Mouse (Mus musculus) forebrain, postnatal 0 days (tissue): Measurements from ENCODE around the gene Hexdc. TPM values are rescaled to one million over a fixed set of nuclear protein-coding genes. Genes with fewer than 3 reads are reported as not detected.
A peak's percentile ranks its signal among the peaks of the same experiment; 100 is the strongest.

ENCODE experiments used
- ATAC-seq: fragments of 200-750 bp; cut with Nextera tagmentation; 2 replicates; pipeline ENCODE4 v1.8.0; 2017; ENCODE audit warnings: mild to moderate bottlenecking, moderate library complexity
- DNase-seq: peaks from one replicate; pipeline ENCODE4 v3.0.0-alpha.2; 2015
- H3K27ac ChIP-seq: fragments of 300-500 bp; sonication (generic); 2 replicates; pipeline ENCODE4 v1.5.1; 2014; ENCODE audit warnings: low read depth, mild to moderate bottlenecking, antibody characterized with exemption, low read length, moderate library complexity, mixed read lengths
- H3K27me3 ChIP-seq: fragments of 300-500 bp; sonication (generic); 2 replicates; pipeline ENCODE4 v1.6.1; 2014; ENCODE audit warnings: mild to moderate bottlenecking, low read length, mixed read lengths; ENCODE audit not compliant: insufficient read depth
- H3K36me3 ChIP-seq: fragments of 300-500 bp; sonication (generic); 2 replicates; pipeline ENCODE4 v1.6.1; 2014; ENCODE audit warnings: mild to moderate bottlenecking, moderate library complexity; ENCODE audit not compliant: insufficient read depth
- H3K4me1 ChIP-seq: fragments of 300-500 bp; sonication (generic); 2 replicates; pipeline ENCODE4 v1.6.1; 2014; ENCODE audit warnings: antibody characterized with exemption; ENCODE audit not compliant: insufficient read depth
- H3K4me2 ChIP-seq: fragments of 300-500 bp; sonication (generic); 2 replicates; pipeline ENCODE4 v1.6.1; 2014; ENCODE audit warnings: low read depth, mild to moderate bottlenecking, moderate library complexity
- H3K4me3 ChIP-seq: fragments of 300-500 bp; sonication (generic); 2 replicates; pipeline ENCODE4 v1.5.1; 2014; ENCODE audit warnings: low read depth, low read length, mixed read lengths
- H3K9ac ChIP-seq: fragments of 300-500 bp; sonication (generic); 2 replicates; pipeline ENCODE4 v1.6.1; 2014; ENCODE audit warnings: mild to moderate bottlenecking
- H3K9me3 ChIP-seq: fragments of 300-500 bp; sonication (generic); 2 replicates; pipeline ENCODE4 v1.6.1; 2016; ENCODE audit warnings: low read length
- CTCF ChIP-seq: sonication (generic); IDR thresholded peaks from 2 replicates; pipeline ENCODE4 v1.5.1; 2016; ENCODE audit warnings: antibody characterized with exemption, control low read depth, low read depth
- WGBS: fragments of 180-500 bp; shearing (Covaris S2); extraction: QIAGEN DNeasy Blood & Tissue Kit; methylation state at CpG from one replicate; pipeline ENCODE4 v1.1.7; 2014; 5-methylcytosine and 5-hydroxymethylcytosine counted together
- polyA plus RNA-seq: library from polyadenylated mRNA; unstranded; fragments of >200 nt; fragmentation: Nextera tagmentation; extraction: Ambion mirVana; gene quantifications from 2 replicates; pipeline ENCODE4 v1.2.1, GENCODE M21; 2015
- total RNA-seq: library from RNA; depleted of rRNA; stranded (reverse); fragments of >200 nt; gene quantifications from 2 replicates; pipeline ENCODE4 v1.2.3, GENCODE M21; 2014; rRNA removed

Gene Hexdc
- total and polyA plus RNA-seq, 2 experiments from 2014 or later = 24.1 to 77.0 TPM

GRCm38 (mm10) chr11:121261074-121261473 is 56.8 kb downstream of the Hexdc start:
- Histone ChIP-seq H3K4me1 (peaks cover 20% of the 10 kb centered on the region), H3K27ac (no peak overlapping the region), H3K36me3 (peaks cover 16% of the 10 kb centered on the region), H3K9me3 (no peaks in the 10 kb centered on the region), H3K27me3 (no peaks in the 10 kb centered on the region), H3K4me2 (peak overlapping the region; percentile 92), H3K4me3 (peak overlapping the region; percentile 88), H3K9ac (peak overlapping the region; percentile 93)
- no peak for ATAC-seq
- 31% methylated on average over 2 of the region's 2 CpGs for WGBS
- no peak for DNase-seq
- TF ChIP-seq CTCF = no peak

Other genes starting within 250 kb of the Hexdc start
- gene Csnk1d, start 213.1 kb upstream of the Hexdc start, total RNA-seq = 77.9 and 107 TPM in 2 replicates
- 84.8 and 108 TPM in 2 replicates for gene Csnk1d, start 213.1 kb upstream of the Hexdc start, polyA plus RNA-seq
- not detected in 2 replicates for gene Cd7, start 165.0 kb upstream of the Hexdc start, total RNA-seq
- gene Cd7, start 165.0 kb upstream of the Hexdc start, polyA plus RNA-seq = not detected in 2 replicates
- gene Sectm1b, start 140.9 kb upstream of the Hexdc start, total RNA-seq = not detected in 2 replicates
- not detected in 2 replicates for gene Sectm1b, start 140.9 kb upstream of the Hexdc start, polyA plus RNA-seq
- not detected in 2 replicates for gene Sectm1a, start 123.2 kb upstream of the Hexdc start, total RNA-seq
- not detected in 2 replicates for gene Sectm1a, start 123.2 kb upstream of the Hexdc start, polyA plus RNA-seq
- gene Tex19.2, start 85.8 kb upstream of the Hexdc start, total RNA-seq = not detected in 2 replicates
- gene Tex19.2, start 85.8 kb upstream of the Hexdc start, polyA plus RNA-seq = not detected in 2 replicates
- gene Tex19.1, start 58.3 kb upstream of the Hexdc start, total RNA-seq = not detected in 2 replicates
- not detected in 2 replicates for gene Tex19.1, start 58.3 kb upstream of the Hexdc start, polyA plus RNA-seq
- gene Uts2r, start 44.2 kb upstream of the Hexdc start, total RNA-seq = 0.33 and 1.1 TPM in 2 replicates
- 0.43 and 0.77 TPM in 2 replicates for gene Uts2r, start 44.2 kb upstream of the Hexdc start, polyA plus RNA-seq
- 7.1 and 9.0 TPM in 2 replicates for gene Ogfod3, start 278 bp downstream of the Hexdc start, total RNA-seq
- gene Ogfod3, start 278 bp downstream of the Hexdc start, polyA plus RNA-seq = 16.8 and 21.4 TPM in 2 replicates
- 28.0 and 29.1 TPM in 2 replicates for gene Cybc1, start 24.9 kb downstream of the Hexdc start, total RNA-seq
- gene Cybc1, start 24.9 kb downstream of the Hexdc start, polyA plus RNA-seq = 19.7 TPM in 2 replicates
- 73.1 and 135 TPM in 2 replicates for gene Narf, start 32.8 kb downstream of the Hexdc start, total RNA-seq
- gene Narf, start 32.8 kb downstream of the Hexdc start, polyA plus RNA-seq = 39.0 and 42.9 TPM in 2 replicates
- gene Foxk2, start 55.6 kb downstream of the Hexdc start, total RNA-seq = 62.9 and 73.1 TPM in 2 replicates
- 14.2 and 16.5 TPM in 2 replicates for gene Foxk2, start 55.6 kb downstream of the Hexdc start, polyA plus RNA-seq
- gene Wdr45b, start 150.0 kb downstream of the Hexdc start, total RNA-seq = 71.6 and 85.0 TPM in 2 replicates
- 92.6 and 103 TPM in 2 replicates for gene Wdr45b, start 150.0 kb downstream of the Hexdc start, polyA plus RNA-seq
- gene Rab40b, start 183.8 kb downstream of the Hexdc start, total RNA-seq = 19.5 and 19.7 TPM in 2 replicates
- gene Rab40b, start 183.8 kb downstream of the Hexdc start, polyA plus RNA-seq = 16.4 and 22.3 TPM in 2 replicates
- 19.0 and 19.7 TPM in 2 replicates for gene Fn3krp, start 217.0 kb downstream of the Hexdc start, total RNA-seq
- 7.0 and 8.2 TPM in 2 replicates for gene Fn3krp, start 217.0 kb downstream of the Hexdc start, polyA plus RNA-seq
- 2.9 and 3.3 TPM in 2 replicates for gene Fn3k, start 230.5 kb downstream of the Hexdc start, total RNA-seq
- gene Fn3k, start 230.5 kb downstream of the Hexdc start, polyA plus RNA-seq = 2.8 and 3.1 TPM in 2 replicates
- gene Tbcd, start 247.5 kb downstream of the Hexdc start, total RNA-seq = 75.3 and 90.8 TPM in 2 replicates
- gene Tbcd, start 247.5 kb downstream of the Hexdc start, polyA plus RNA-seq = 49.3 and 56.5 TPM in 2 replicates